Mouse (Mus musculus) kidney, embryonic 15.5 days (tissue): Measurements from ENCODE around the gene Ttll1. TPM values are rescaled to one million over a fixed set of nuclear protein-coding genes. Genes with fewer than 3 reads are reported as not detected.
"Not testable (repeated sequence)": the region's sequence is repeated elsewhere in the genome, so short reads cannot be mapped to it uniquely, and the experiment has no call there.

ENCODE experiments used
- ATAC-seq: fragments of 200-750 bp; cut with Nextera tagmentation; replicated peaks from 2 replicates; pipeline ENCODE4 v1.8.0; 2017; ENCODE audit warnings: moderate TSS enrichment; ENCODE audit not compliant: low FRiP score
- H3K27ac ChIP-seq: fragments of 300-500 bp; sonication (generic); 2 replicates; pipeline ENCODE4 v1.5.1; 2015; ENCODE audit warnings: mild to moderate bottlenecking, inconsistent platforms
- H3K27me3 ChIP-seq: fragments of 300-500 bp; sonication (generic); 2 replicates; pipeline ENCODE4 v1.6.1; 2015; ENCODE audit warnings: inconsistent platforms
- H3K36me3 ChIP-seq: fragments of 300-500 bp; sonication (generic); 2 replicates; pipeline ENCODE4 v1.6.1; 2015; ENCODE audit warnings: inconsistent platforms
- H3K4me1 ChIP-seq: fragments of 300-500 bp; sonication (generic); 2 replicates; pipeline ENCODE4 v1.6.1; 2015; ENCODE audit warnings: inconsistent platforms
- H3K4me2 ChIP-seq: fragments of 300-500 bp; sonication (generic); 2 replicates; pipeline ENCODE4 v1.6.1; 2015; ENCODE audit warnings: moderate library complexity, mild to moderate bottlenecking, inconsistent platforms
- H3K4me3 ChIP-seq: fragments of 300-500 bp; sonication (generic); replicated peaks from 2 replicates; pipeline ENCODE4 v1.5.1; 2015; ENCODE audit warnings: mild to moderate bottlenecking, inconsistent platforms
- H3K9ac ChIP-seq: fragments of 300-500 bp; sonication (generic); 2 replicates; pipeline ENCODE4 v1.6.1; 2015; ENCODE audit warnings: mild to moderate bottlenecking, inconsistent platforms
- H3K9me3 ChIP-seq: fragments of 300-500 bp; sonication (generic); replicated peaks from 2 replicates; pipeline ENCODE4 v1.6.1; 2016; ENCODE audit warnings: inconsistent platforms
- WGBS: fragments of 180-500 bp; shearing (Covaris S2); methylation state at CpG from one replicate; pipeline ENCODE4 v1.1.7; 2015; ENCODE audit warnings: mixed read lengths; 5-methylcytosine and 5-hydroxymethylcytosine counted together
- polyA plus RNA-seq: library from polyadenylated mRNA; unstranded; fragments of >200 nt; fragmentation: Nextera tagmentation; extraction: Ambion mirVana; gene quantifications from 2 replicates; pipeline ENCODE4 v1.2.1, GENCODE M21; 2015

Ttll1 gene
- polyA plus RNA-seq, 1 experiment from 2014 or later, result 28.7 TPM

DNA sequence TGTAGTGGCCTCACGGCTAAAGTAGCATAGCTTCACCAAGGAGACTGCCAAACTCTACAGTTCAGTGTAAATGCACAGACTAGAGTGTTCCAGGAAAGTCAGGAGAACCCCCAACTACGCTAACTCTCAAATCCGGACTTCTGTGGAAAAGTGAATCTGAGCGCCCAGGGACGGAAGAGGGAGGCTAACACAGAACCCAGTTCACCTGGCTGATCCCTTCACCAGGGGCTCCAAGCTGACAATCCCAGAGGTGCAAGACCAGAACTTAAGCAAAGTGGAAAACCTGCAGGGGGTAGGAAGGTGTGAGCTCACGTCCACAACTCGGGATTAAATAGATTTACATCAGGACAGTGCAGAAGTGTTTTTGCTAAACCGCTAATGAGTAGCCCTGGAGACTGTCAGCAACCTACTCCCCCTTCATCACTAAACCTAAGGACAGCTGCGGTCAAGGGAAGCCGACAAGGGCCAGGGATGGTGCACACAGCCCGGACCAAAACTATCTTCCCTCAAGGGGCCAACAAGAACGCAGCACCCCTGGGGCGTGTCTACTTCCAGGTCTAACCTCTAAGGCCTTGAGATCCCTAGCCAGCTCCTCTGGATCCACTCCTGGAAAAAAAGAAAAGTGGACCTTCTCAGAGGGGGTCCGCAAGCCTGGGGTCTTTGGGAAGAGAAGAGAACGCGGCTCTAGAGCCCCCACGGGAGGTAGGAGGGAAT is 47.2 kb downstream of the Ttll1 start:
- peak overlapping the region; percentile 84 for H3K27ac ChIP-seq
- H3K4me3 ChIP-seq, result peak overlapping the region; percentile 85
- H3K9me3 ChIP-seq, result no peaks in the 10 kb centered on the region
- H3K4me2 ChIP-seq, result peak overlapping the region; percentile 82
- no peak for ATAC-seq
- H3K4me1 ChIP-seq, result peaks cover 38% of the 10 kb centered on the region
- no peaks in the 10 kb centered on the region for H3K27me3 ChIP-seq
- H3K9ac ChIP-seq, result peak overlapping the region; percentile 79
- 6% methylated on average over 17 of the region's 17 CpGs for WGBS
- H3K36me3 ChIP-seq, result no peaks in the 10 kb centered on the region

DNA sequence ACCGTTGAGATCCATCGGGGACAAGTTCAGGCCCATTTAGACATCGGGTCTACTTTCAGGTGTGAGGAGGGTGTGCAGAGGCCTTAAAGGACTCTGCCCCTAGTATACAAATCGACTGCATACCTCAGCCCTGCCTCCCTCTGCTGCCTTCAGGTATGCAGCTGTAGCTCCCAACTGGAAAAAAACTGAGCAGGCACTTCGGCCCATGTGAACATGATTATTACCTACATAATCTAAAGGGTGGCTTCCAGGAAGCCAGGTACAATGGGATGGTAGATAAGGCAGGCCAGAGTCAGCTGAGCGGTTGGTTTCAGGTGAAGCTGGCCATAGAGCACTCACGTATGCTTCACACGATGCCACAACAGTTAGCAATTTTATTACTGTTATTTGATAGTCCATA is 48.3 kb downstream of the Ttll1 start:
- not testable (repeated sequence) for ATAC-seq, H3K36me3 ChIP-seq, H3K27me3 ChIP-seq, H3K9me3 ChIP-seq
- WGBS, result 77% methylated on average over 8 of the region's 8 CpGs
- H3K4me2 ChIP-seq, result peak overlapping the region; percentile 82
- peaks cover 37% of the 10 kb centered on the region for H3K4me1 ChIP-seq
- H3K9ac ChIP-seq, result peak overlapping the region; percentile 79; the same call in 1 of the 2 replicates
- H3K27ac ChIP-seq, result 0 out of 2 replicates have a peak overlapping the region, but pooled peaks have one; percentile 37
- H3K4me3 ChIP-seq, result 0 out of 2 replicates have a peak overlapping the region, but pooled peaks have one; percentile 85

DNA sequence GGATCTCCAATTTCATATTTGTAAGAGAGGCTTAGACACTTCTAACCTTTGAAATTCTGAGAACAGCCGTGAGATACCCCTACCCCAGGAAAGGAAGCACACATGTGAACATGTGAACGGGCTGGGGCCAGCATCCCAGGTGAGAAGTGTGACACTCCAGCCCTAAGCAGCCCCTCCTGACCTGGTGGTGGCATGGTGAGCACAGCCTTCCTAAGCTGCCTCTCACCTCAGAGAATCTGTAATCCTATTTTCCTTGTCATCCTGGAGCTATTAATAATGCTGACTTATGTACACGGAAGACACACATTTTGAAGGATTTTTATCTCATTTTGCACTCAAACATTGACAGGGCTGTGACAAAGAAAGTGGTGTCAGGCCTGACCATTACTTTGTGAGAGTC is 49.8 kb downstream of the Ttll1 start:
- ATAC-seq, result no peak
- Histone ChIP-seq H3K9ac (no peak overlapping the region), H3K36me3 (no peaks in the 10 kb centered on the region), H3K4me3 (no peak overlapping the region), H3K9me3 (no peaks in the 10 kb centered on the region), H3K27me3 (no peaks in the 10 kb centered on the region), H3K4me1 (peaks cover 29% of the 10 kb centered on the region), H3K4me2 (no peak overlapping the region), H3K27ac (no peak overlapping the region)
- 83% methylated on average over 3 of the region's 3 CpGs for WGBS

DNA sequence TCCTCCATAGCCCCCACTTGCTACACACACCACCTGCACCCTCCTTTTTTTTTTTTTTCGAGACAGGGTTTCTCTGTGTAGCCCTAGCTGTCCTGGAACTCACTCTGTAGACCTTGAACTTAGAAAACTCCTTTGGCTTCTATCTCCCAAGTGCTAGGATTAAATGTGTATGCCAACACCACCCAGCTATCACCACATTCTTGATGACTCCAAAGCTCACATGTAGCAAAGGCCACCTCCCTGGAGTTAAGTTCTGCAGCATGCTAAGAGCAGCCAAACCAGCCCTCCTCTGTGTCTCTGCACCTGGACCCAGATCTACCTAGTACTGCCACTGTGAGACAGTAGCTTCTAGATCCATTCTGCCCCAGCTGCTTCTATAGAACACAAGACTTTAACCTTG is 53.2 kb downstream of the Ttll1 start:
- 81% methylated on average over 1 of the region's 1 CpGs for WGBS
- ATAC-seq, result no peak
- H3K4me1 ChIP-seq, result peaks cover 26% of the 10 kb centered on the region

DNA sequence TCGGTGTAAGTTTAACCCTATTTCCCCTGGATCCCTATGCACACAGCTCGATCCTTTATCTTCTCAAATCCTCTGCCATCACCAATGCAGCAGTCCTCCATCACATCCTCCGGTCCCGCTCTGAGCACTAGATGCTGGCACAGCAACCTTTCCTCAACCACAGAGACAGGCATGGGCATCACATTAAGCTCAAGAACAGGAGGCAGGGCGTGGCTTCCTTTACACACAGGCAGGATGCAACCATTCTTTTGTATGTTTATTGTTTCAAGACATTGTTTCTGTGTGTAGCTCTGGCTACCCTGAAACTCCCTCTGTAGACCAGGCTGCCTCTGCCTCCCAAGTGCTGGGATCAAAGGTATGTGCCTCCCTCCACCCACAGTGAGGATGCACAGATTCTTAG is 55.1 kb downstream of the Ttll1 start:
- Histone ChIP-seq H3K9me3 (no peaks in the 10 kb centered on the region), H3K27ac (peak overlapping the region; percentile 37), H3K9ac (no peak overlapping the region), H3K4me2 (no peak overlapping the region), H3K4me3 (no peak overlapping the region), H3K36me3 (no peaks in the 10 kb centered on the region), H3K4me1 (peaks cover 39% of the 10 kb centered on the region), H3K27me3 (no peaks in the 10 kb centered on the region)
- WGBS, result 91% methylated on average over 5 of the region's 5 CpGs
- no peak for ATAC-seq

More for the DNA sequence above, 53.2 kb downstream of the Ttll1 start:
- Histone ChIP-seq H3K4me3 (no peak overlapping the region), H3K27ac (no peak overlapping the region), H3K9me3 (no peaks in the 10 kb centered on the region), H3K27me3 (no peaks in the 10 kb centered on the region), H3K9ac (no peak overlapping the region), H3K36me3 (no peaks in the 10 kb centered on the region), H3K4me2 (no peak overlapping the region)

DNA sequence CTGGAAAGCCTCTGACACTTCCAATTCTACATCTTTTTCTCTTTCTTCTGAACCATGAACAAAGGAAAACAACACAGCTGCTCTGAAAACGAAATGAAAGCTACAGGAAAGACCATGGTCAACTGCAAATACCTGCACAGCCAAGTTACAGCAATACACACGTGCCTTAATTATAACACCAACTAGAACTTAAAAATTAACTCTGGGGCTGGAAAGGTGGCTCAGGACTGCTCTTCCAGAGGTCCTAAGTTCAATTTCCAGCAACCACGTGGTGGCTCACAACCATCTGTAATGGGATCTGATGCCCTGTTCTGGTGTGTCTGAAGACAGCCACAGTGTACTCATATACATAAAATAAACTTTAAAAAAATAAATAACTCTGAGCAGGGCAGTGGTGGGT is 55.7 kb downstream of the Ttll1 start:
- ATAC-seq, result no peak
- 56% methylated on average over 3 of the region's 3 CpGs for WGBS
- H3K27ac ChIP-seq, result peak overlapping the region; percentile 58; the same call in 1 of the 2 replicates

DNA sequence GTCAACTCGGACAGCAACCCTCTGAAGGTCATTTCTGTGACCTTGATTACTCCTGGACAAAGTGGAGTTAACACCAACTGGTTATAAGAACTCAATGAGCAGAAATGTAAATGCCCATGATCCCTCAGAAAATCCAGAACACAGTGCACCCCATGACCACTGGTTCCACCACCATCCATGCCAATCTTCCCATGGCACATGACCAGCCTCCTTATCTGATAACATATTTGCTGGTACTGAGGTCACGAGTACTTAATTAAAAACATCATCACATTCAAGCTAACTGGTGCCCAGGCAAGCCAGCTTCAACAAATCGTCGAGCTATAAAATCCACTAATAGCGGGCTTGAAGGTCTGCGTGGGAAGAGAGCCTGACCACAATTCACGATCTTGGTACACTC is 56.3 kb downstream of the Ttll1 start:
- no peaks in the 10 kb centered on the region for H3K9me3 ChIP-seq
- no peak overlapping the region for H3K27ac ChIP-seq
- 70% methylated on average over 7 of the region's 7 CpGs for WGBS
- H3K27me3 ChIP-seq, result no peaks in the 10 kb centered on the region
- H3K36me3 ChIP-seq, result no peaks in the 10 kb centered on the region
- ATAC-seq, result no peak
- no peak overlapping the region for H3K4me2 ChIP-seq
- no peak overlapping the region for H3K9ac ChIP-seq
- no peak overlapping the region for H3K4me3 ChIP-seq
- H3K4me1 ChIP-seq, result peaks cover 39% of the 10 kb centered on the region

More for the DNA sequence above, 55.7 kb downstream of the Ttll1 start:
- peaks cover 39% of the 10 kb centered on the region for H3K4me1 ChIP-seq
- H3K4me3 ChIP-seq, result no peak overlapping the region
- no peak overlapping the region for H3K4me2 ChIP-seq
- H3K9ac ChIP-seq, result no peak overlapping the region
- no peaks in the 10 kb centered on the region for H3K9me3 ChIP-seq
- H3K27me3 ChIP-seq, result no peaks in the 10 kb centered on the region
- no peaks in the 10 kb centered on the region for H3K36me3 ChIP-seq

DNA sequence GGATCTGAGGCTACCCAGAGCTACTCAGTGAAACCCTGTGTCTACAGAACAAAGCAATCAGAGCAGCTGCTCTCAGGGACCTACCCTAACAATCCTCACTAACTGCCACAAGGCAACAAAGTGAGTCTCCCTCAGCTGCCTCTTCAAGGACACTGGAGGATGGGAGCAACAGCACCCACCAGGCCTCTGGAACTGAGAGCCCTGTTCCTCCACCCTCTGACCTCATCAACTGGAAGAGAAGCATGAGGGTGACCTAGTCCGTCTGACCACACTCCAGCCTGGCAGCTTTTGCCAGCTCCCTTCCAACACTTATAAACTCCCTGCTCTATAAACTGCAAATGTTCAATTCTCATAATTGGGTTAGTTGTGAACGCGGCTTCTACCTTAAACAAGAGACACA is 56.8 kb downstream of the Ttll1 start:
- no peaks in the 10 kb centered on the region for H3K9me3 ChIP-seq
- H3K27ac ChIP-seq, result no peak overlapping the region
- no peak overlapping the region for H3K9ac ChIP-seq
- no peak overlapping the region for H3K4me3 ChIP-seq
- no peak overlapping the region for H3K4me2 ChIP-seq
- peaks cover 39% of the 10 kb centered on the region for H3K4me1 ChIP-seq
- H3K36me3 ChIP-seq, result no peaks in the 10 kb centered on the region
- H3K27me3 ChIP-seq, result no peaks in the 10 kb centered on the region
- 85% methylated on average over 3 of the region's 3 CpGs for WGBS
- ATAC-seq, result no peak

DNA sequence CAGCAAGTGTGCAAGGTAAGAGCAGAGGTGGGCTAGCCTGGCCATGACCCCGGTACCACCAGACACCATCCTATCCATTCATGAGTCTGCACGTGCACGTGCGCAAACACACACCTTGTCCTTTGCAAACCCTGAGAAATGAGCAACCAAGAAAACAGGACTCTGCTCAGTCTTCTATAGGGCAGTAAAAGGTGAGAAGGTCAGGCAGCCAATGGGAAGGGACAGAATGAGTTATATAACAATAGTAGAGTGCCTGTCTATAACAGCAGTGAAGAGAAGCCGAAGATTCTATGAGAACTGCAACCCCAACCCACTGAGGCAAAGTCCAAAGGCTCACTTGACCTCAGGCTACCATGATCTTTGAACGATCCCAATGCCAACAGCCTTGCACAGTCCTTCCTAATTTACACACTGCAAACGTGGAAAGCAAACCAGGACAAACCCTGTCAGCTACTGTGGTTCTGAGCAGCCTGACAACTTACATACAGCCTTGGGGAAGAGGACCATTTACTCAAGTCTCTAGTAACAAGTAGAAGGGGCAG is 58.4 kb downstream of the Ttll1 start:
- Histone ChIP-seq H3K27ac (peak overlapping the region; percentile 79), H3K27me3 (no peaks in the 10 kb centered on the region), H3K9ac (no peak overlapping the region), H3K9me3 (no peaks in the 10 kb centered on the region), H3K36me3 (no peaks in the 10 kb centered on the region), H3K4me3 (no peak overlapping the region), H3K4me2 (no peak overlapping the region), H3K4me1 (peaks cover 54% of the 10 kb centered on the region)
- no peak for ATAC-seq
- 78% methylated on average over 7 of the region's 7 CpGs for WGBS

DNA sequence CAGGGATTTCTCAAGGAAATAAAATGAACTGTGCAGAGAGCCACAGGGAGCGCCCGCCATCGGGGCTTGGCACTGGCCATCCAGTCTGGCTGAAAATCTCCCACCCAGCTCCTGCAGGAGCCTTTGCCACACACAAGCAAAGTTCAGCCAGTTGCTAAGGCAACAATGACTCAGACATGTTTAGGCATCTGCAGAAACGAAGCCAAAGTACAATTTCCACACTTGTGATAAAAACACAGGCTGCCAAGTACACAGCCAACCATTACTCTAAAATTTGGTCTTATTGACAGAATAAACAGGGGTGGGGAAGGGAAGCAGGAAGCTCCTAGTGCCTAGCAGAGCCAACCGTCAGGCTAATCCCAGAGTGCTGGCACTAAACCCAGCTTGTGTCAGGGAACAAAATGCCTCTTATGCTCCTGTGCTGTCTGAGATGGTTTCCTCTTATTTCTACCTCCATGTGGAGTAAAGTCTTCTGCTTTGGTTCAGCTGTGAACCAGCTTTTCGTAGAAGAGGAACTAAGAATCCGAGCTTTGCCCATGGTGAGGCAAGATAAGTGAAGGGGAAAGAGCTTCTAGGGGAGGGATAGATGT is 59.0 kb downstream of the Ttll1 start:
- ATAC-seq, result no peak
- H3K9ac ChIP-seq, result no peak overlapping the region
- H3K9me3 ChIP-seq, result no peaks in the 10 kb centered on the region
- H3K27ac ChIP-seq, result peak overlapping the region; percentile 79
- 67% methylated on average over 7 of the region's 7 CpGs for WGBS
- H3K4me2 ChIP-seq, result no peak overlapping the region
- H3K27me3 ChIP-seq, result no peaks in the 10 kb centered on the region
- H3K36me3 ChIP-seq, result no peaks in the 10 kb centered on the region
- peaks cover 54% of the 10 kb centered on the region for H3K4me1 ChIP-seq
- H3K4me3 ChIP-seq, result no peak overlapping the region

DNA sequence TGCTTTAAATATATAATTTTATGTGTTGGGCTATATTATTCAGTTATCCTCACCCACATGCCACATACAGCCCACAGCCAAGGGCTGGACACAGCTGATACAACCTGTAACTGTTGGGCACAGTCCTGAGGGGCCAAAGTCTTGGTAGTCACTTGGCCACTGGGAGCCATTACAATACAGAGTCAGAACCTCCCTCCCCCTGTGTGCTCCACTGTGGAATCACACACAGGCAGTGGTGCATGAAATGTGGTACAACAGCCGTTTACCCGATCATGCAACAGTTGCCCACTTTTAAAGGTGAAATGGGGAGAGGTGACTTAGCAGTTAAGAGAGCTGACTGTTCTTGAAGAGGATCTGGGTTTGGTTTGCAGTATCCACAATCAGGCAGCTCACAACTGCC is 60.7 kb downstream of the Ttll1 start:
- Histone ChIP-seq H3K27me3 (no peaks in the 10 kb centered on the region), H3K9ac (no peak overlapping the region), H3K4me2 (no peak overlapping the region), H3K36me3 (no peaks in the 10 kb centered on the region), H3K27ac (no peak overlapping the region), H3K9me3 (no peaks in the 10 kb centered on the region), H3K4me3 (no peak overlapping the region), H3K4me1 (peaks cover 54% of the 10 kb centered on the region)
- 74% methylated on average over 2 of the region's 2 CpGs for WGBS
- ATAC-seq, result no peak

DNA sequence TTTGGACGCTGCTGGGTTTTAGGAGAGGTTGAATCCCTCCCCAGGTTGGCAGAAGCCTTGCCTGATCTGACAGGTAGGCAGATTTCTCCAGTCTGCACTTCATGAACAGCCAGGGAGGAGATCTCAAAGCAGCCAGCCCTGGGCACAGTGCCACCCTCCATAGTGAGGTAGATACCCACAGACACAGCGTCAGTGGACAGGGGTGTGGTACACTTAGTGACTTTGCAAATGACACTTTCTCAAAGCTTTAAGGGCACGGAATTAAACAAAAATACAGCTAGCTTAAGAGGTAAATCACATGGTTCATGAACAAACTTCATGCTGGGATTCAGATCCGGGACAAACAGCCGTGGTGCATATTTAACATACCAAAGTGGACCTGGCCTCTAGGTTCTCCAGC is 62.0 kb downstream of the Ttll1 start:
- Histone ChIP-seq H3K27ac (no peak overlapping the region), H3K9ac (no peak overlapping the region), H3K4me1 (peaks cover 54% of the 10 kb centered on the region)

More for the DNA sequence above, 62.0 kb downstream of the Ttll1 start:
- Histone ChIP-seq H3K4me3 (no peak overlapping the region), H3K4me2 (no peak overlapping the region), H3K9me3 (no peaks in the 10 kb centered on the region), H3K27me3 (no peaks in the 10 kb centered on the region), H3K36me3 (no peaks in the 10 kb centered on the region)
- ATAC-seq, result no peak
- 70% methylated on average over 5 of the region's 5 CpGs for WGBS
